Mouse (Mus musculus): ENCODE measurements at regions not wholly inside any gene's neighbourhood (a gene's known extent, or its start where the extent isn't known, plus 50 kb on each side); places are given as distances from the start of the nearest gene placed in this dataset.
A peak's percentile ranks its signal among the peaks of the same experiment; 100 is the strongest.

- Histone ChIP-seq H3K4me3 (replicated peaks; ENCODE audit: low read length) (no peak overlapping the region), H3K4me1 (replicated peaks; ENCODE audit: low read depth, low read length) (no peaks in the 10 kb centered on the region), H3K9me3 (ENCODE audit: low read length) (no peaks in the 10 kb centered on the region), H3K27me3 (ENCODE audit: insufficient read depth, low read length) (no peaks in the 10 kb centered on the region), H3K36me3 (ENCODE audit: insufficient read depth, low read length) (no peaks in the 10 kb centered on the region)
- no peak for TF ChIP-seq CTCF (conservative IDR thresholded peaks at IDR 0.05; ENCODE audit: low read length)
- no peak for TF ChIP-seq NANOG (IDR thresholded peaks at IDR 0.05; ENCODE audit: borderline replicate concordance, low read length)
- TF ChIP-seq POU5F1 (IDR thresholded peaks at IDR 0.05; ENCODE audit: borderline replicate concordance, low read length): no peak
Observed at GRCm38 (mm10) chr15:44026468-44027028, 3892.4 kb downstream of the 9330182O14Rik start.

- no peaks in the 10 kb centered on the region for H3K9me3 ChIP-seq (ENCODE audit: low read length)
- no peak overlapping the region for H3K4me3 ChIP-seq (replicated peaks; ENCODE audit: low read length)
- TF ChIP-seq CTCF (conservative IDR thresholded peaks at IDR 0.05; ENCODE audit: low read length) (peak; percentile 11; the same call in 1 of the 2 replicates), POU5F1 (IDR thresholded peaks at IDR 0.05; ENCODE audit: borderline replicate concordance, low read length) (no peak)
- H3K36me3 ChIP-seq (ENCODE audit: insufficient read depth, low read length): no peaks in the 10 kb centered on the region
- no peaks in the 10 kb centered on the region for H3K4me1 ChIP-seq (replicated peaks; ENCODE audit: low read depth, low read length)
- H3K27me3 ChIP-seq (ENCODE audit: insufficient read depth, low read length): no peaks in the 10 kb centered on the region
Observed at GRCm38 (mm10) chr15:44035900-44036299, 3901.7 kb downstream of the 9330182O14Rik start.

GRCm38 (mm10) chr15:44037893-44038292, 3903.7 kb downstream of the 9330182O14Rik start:
- Histone ChIP-seq H3K4me1 (replicated peaks; ENCODE audit: low read depth, low read length) (no peaks in the 10 kb centered on the region), H3K9me3 (ENCODE audit: low read length) (no peaks in the 10 kb centered on the region), H3K36me3 (ENCODE audit: insufficient read depth, low read length) (no peaks in the 10 kb centered on the region), H3K4me3 (replicated peaks; ENCODE audit: low read length) (no peak overlapping the region), H3K27me3 (ENCODE audit: insufficient read depth, low read length) (no peaks in the 10 kb centered on the region)
- TF ChIP-seq CTCF (conservative IDR thresholded peaks at IDR 0.05; ENCODE audit: low read length) (no peak), NANOG (IDR thresholded peaks at IDR 0.05; ENCODE audit: borderline replicate concordance, low read length) (no peak), POU5F1 (IDR thresholded peaks at IDR 0.05; ENCODE audit: borderline replicate concordance, low read length) (no peak)

GRCm38 (mm10) chr15:44050565-44051274, 3916.6 kb downstream of the 9330182O14Rik start:
- H3K27me3 ChIP-seq (ENCODE audit: insufficient read depth, low read length): no peaks in the 10 kb centered on the region
- H3K4me3 ChIP-seq (replicated peaks; ENCODE audit: low read length): no peak overlapping the region
- no peaks in the 10 kb centered on the region for H3K9me3 ChIP-seq (ENCODE audit: low read length)
- no peaks in the 10 kb centered on the region for H3K4me1 ChIP-seq (replicated peaks; ENCODE audit: low read depth, low read length)
- no peaks in the 10 kb centered on the region for H3K36me3 ChIP-seq (ENCODE audit: insufficient read depth, low read length)
- no peak for TF ChIP-seq POU5F1 (IDR thresholded peaks at IDR 0.05; ENCODE audit: borderline replicate concordance, low read length)
- TF ChIP-seq CTCF (conservative IDR thresholded peaks at IDR 0.05; ENCODE audit: low read length): no peak
- TF ChIP-seq NANOG (IDR thresholded peaks at IDR 0.05; ENCODE audit: borderline replicate concordance, low read length): no peak

GRCm38 (mm10) chr15:44064855-44065254, 3930.7 kb downstream of the 9330182O14Rik start:
- H3K9me3 ChIP-seq (ENCODE audit: low read length): no peaks in the 10 kb centered on the region
- no peak overlapping the region for H3K4me3 ChIP-seq (replicated peaks; ENCODE audit: low read length)
- TF ChIP-seq POU5F1 (IDR thresholded peaks at IDR 0.05; ENCODE audit: borderline replicate concordance, low read length): no peak
- H3K4me1 ChIP-seq (replicated peaks; ENCODE audit: low read depth, low read length): no peaks in the 10 kb centered on the region
- no peaks in the 10 kb centered on the region for H3K27me3 ChIP-seq (ENCODE audit: insufficient read depth, low read length)
- no peaks in the 10 kb centered on the region for H3K36me3 ChIP-seq (ENCODE audit: insufficient read depth, low read length)

GRCm38 (mm10) chr15:44083680-44084079, 3949.5 kb downstream of the 9330182O14Rik start:
- no peak for TF ChIP-seq NANOG (IDR thresholded peaks at IDR 0.05; ENCODE audit: borderline replicate concordance, low read length)
- TF ChIP-seq CTCF (conservative IDR thresholded peaks at IDR 0.05; ENCODE audit: low read length): no peak
- no peak for TF ChIP-seq POU5F1 (IDR thresholded peaks at IDR 0.05; ENCODE audit: borderline replicate concordance, low read length)
- Histone ChIP-seq H3K36me3 (ENCODE audit: insufficient read depth, low read length) (no peaks in the 10 kb centered on the region), H3K9me3 (ENCODE audit: low read length) (no peaks in the 10 kb centered on the region)

GRCm38 (mm10) chr15:44112328-44112944, 3978.3 kb downstream of the 9330182O14Rik start:
- H3K4me1 ChIP-seq (replicated peaks; ENCODE audit: low read depth, low read length): no peaks in the 10 kb centered on the region
- H3K27me3 ChIP-seq (ENCODE audit: insufficient read depth, low read length): no peaks in the 10 kb centered on the region
- TF ChIP-seq CTCF (conservative IDR thresholded peaks at IDR 0.05; ENCODE audit: low read length) (no peak), NANOG (IDR thresholded peaks at IDR 0.05; ENCODE audit: borderline replicate concordance, low read length) (no peak), POU5F1 (IDR thresholded peaks at IDR 0.05; ENCODE audit: borderline replicate concordance, low read length) (no peak)
- H3K36me3 ChIP-seq (ENCODE audit: insufficient read depth, low read length): no peaks in the 10 kb centered on the region
- H3K4me3 ChIP-seq (replicated peaks; ENCODE audit: low read length): no peak overlapping the region
- H3K9me3 ChIP-seq (ENCODE audit: low read length): no peaks in the 10 kb centered on the region

More at GRCm38 (mm10) chr15:44083680-44084079, 3949.5 kb downstream of the 9330182O14Rik start:
- Histone ChIP-seq H3K27me3 (ENCODE audit: insufficient read depth, low read length) (no peaks in the 10 kb centered on the region), H3K4me1 (replicated peaks; ENCODE audit: low read depth, low read length) (no peaks in the 10 kb centered on the region), H3K4me3 (replicated peaks; ENCODE audit: low read length) (no peak overlapping the region)

- no peak for TF ChIP-seq NANOG (IDR thresholded peaks at IDR 0.05; ENCODE audit: borderline replicate concordance, low read length)
- no peak for TF ChIP-seq CTCF (conservative IDR thresholded peaks at IDR 0.05; ENCODE audit: low read length)
- TF ChIP-seq POU5F1 (IDR thresholded peaks at IDR 0.05; ENCODE audit: borderline replicate concordance, low read length): no peak
- Histone ChIP-seq H3K36me3 (ENCODE audit: insufficient read depth, low read length) (no peaks in the 10 kb centered on the region), H3K9me3 (ENCODE audit: low read length) (no peaks in the 10 kb centered on the region), H3K4me3 (replicated peaks; ENCODE audit: low read length) (no peak overlapping the region), H3K27me3 (ENCODE audit: insufficient read depth, low read length) (no peaks in the 10 kb centered on the region), H3K4me1 (replicated peaks; ENCODE audit: low read depth, low read length) (no peaks in the 10 kb centered on the region)
Observed at GRCm38 (mm10) chr15:44134213-44134612, 4000.0 kb downstream of the 9330182O14Rik start.
